Mouse (Mus musculus) stomach, embryonic 16.5 days (tissue): ENCODE data around the gene 3110040M04Rik. TPM values are rescaled to one million over a fixed set of nuclear protein-coding genes. Genes with fewer than 3 reads are reported as not detected.

Experiments used
- ATAC-seq: fragments of 200-750 bp; cut with Nextera tagmentation; 2 replicates; pipeline ENCODE4 v1.8.0; 2017; ENCODE audit warnings: moderate number of reproducible peaks, moderate TSS enrichment; ENCODE audit not compliant: insufficient read depth, low FRiP score
- H3K27ac ChIP-seq: fragments of 300-500 bp; sonication (generic); 2 replicates; pipeline ENCODE4 v1.5.1; 2014; ENCODE audit warnings: low read length
- H3K27me3 ChIP-seq: fragments of 300-500 bp; sonication (generic); 2 replicates; pipeline ENCODE4 v1.6.1; 2014; ENCODE audit warnings: low read length, control low read depth, mixed read lengths; ENCODE audit not compliant: control insufficient read depth, insufficient read depth
- H3K36me3 ChIP-seq: fragments of 300-500 bp; sonication (generic); 2 replicates; pipeline ENCODE4 v1.6.1; 2014; ENCODE audit warnings: low read length; ENCODE audit not compliant: control insufficient read depth, insufficient read depth
- H3K4me1 ChIP-seq: fragments of 300-500 bp; sonication (generic); 2 replicates; pipeline ENCODE4 v1.6.1; 2014; ENCODE audit warnings: low read length, control low read depth, mixed read lengths; ENCODE audit not compliant: control insufficient read depth, insufficient read depth
- H3K4me2 ChIP-seq: fragments of 300-500 bp; sonication (generic); 2 replicates; pipeline ENCODE4 v1.6.1; 2014; ENCODE audit warnings: low read depth, low read length, mixed read lengths
- H3K4me3 ChIP-seq: fragments of 300-500 bp; sonication (generic); replicated peaks from 2 replicates; pipeline ENCODE4 v1.5.1; 2014; ENCODE audit warnings: mild to moderate bottlenecking, low read length
- H3K9ac ChIP-seq: fragments of 300-500 bp; sonication (generic); 2 replicates; pipeline ENCODE4 v1.6.1; 2014; ENCODE audit warnings: low read length
- H3K9me3 ChIP-seq: fragments of 300-500 bp; sonication (generic); replicated peaks from 2 replicates; pipeline ENCODE4 v1.6.1; 2016; ENCODE audit warnings: low read length, control low read depth; ENCODE audit not compliant: control insufficient read depth
- WGBS: fragments of 180-500 bp; shearing (Covaris S2); extraction: QIAGEN DNeasy Blood & Tissue Kit; methylation state at CpG from one replicate; pipeline ENCODE4 v1.1.7; 2014; 5-methylcytosine and 5-hydroxymethylcytosine counted together
- polyA plus RNA-seq: library from polyadenylated mRNA; unstranded; fragments of >200 nt; fragmentation: Nextera tagmentation; extraction: Ambion mirVana; gene quantifications from 2 replicates; pipeline ENCODE4 v1.2.1, GENCODE M21; 2015

3110040M04Rik gene
- polyA plus RNA-seq, 1 experiment from 2014 or later = 0.14 TPM

GRCm38 (mm10) chr1:151243332-151243731 is 39.4 kb downstream of the 3110040M04Rik start:
- H3K9me3 ChIP-seq = 0 out of 2 replicates have a peak, but pooled peaks cover 2% of the 10 kb centered on the region
- H3K36me3 ChIP-seq = no peaks in the 10 kb centered on the region
- H3K27ac ChIP-seq = no peak overlapping the region
- no peaks in the 10 kb centered on the region for H3K4me1 ChIP-seq
- no peaks in the 10 kb centered on the region for H3K27me3 ChIP-seq
- no peak overlapping the region for H3K9ac ChIP-seq
- H3K4me2 ChIP-seq = no peak overlapping the region
- ATAC-seq = no peak
- H3K4me3 ChIP-seq = no peak overlapping the region
- WGBS = 80% methylated on average over 4 of the region's 4 CpGs

GRCm38 (mm10) chr1:151244013-151244412 is 40.1 kb downstream of the 3110040M04Rik start:
- H3K4me1 ChIP-seq = no peaks in the 10 kb centered on the region
- no peak overlapping the region for H3K27ac ChIP-seq
- 85% methylated on average over 5 of the region's 5 CpGs for WGBS
- H3K9me3 ChIP-seq = 0 out of 2 replicates have a peak, but pooled peaks cover 2% of the 10 kb centered on the region
- no peak for ATAC-seq
- no peaks in the 10 kb centered on the region for H3K36me3 ChIP-seq
- H3K4me2 ChIP-seq = no peak overlapping the region
- no peaks in the 10 kb centered on the region for H3K27me3 ChIP-seq
- H3K4me3 ChIP-seq = no peak overlapping the region
- no peak overlapping the region for H3K9ac ChIP-seq

- no peak overlapping the region for H3K4me2 ChIP-seq
- WGBS = 80% methylated on average over 4 of the region's 4 CpGs
These were observed 40.8 kb downstream of the 3110040M04Rik start for GRCm38 (mm10) chr1:151244761-151245160.

GRCm38 (mm10) chr1:151245165-151245564 is 41.2 kb downstream of the 3110040M04Rik start:
- H3K4me3 ChIP-seq = no peak overlapping the region
- H3K36me3 ChIP-seq = no peaks in the 10 kb centered on the region
- WGBS = 83% methylated on average over 10 of the region's 10 CpGs
- H3K9ac ChIP-seq = no peak overlapping the region
- H3K27me3 ChIP-seq = no peaks in the 10 kb centered on the region
- 0 out of 2 replicates have a peak, but pooled peaks cover 2% of the 10 kb centered on the region for H3K9me3 ChIP-seq
- no peak overlapping the region for H3K27ac ChIP-seq
- ATAC-seq = no peak
- H3K4me1 ChIP-seq = no peaks in the 10 kb centered on the region
- no peak overlapping the region for H3K4me2 ChIP-seq

More at GRCm38 (mm10) chr1:151244761-151245160, 40.8 kb downstream of the 3110040M04Rik start:
- no peak overlapping the region for H3K4me3 ChIP-seq
- H3K9me3 ChIP-seq = 0 out of 2 replicates have a peak, but pooled peaks cover 2% of the 10 kb centered on the region
- H3K36me3 ChIP-seq = no peaks in the 10 kb centered on the region
- H3K27me3 ChIP-seq = no peaks in the 10 kb centered on the region
- H3K27ac ChIP-seq = no peak overlapping the region
- H3K4me1 ChIP-seq = no peaks in the 10 kb centered on the region
- ATAC-seq = no peak
- no peak overlapping the region for H3K9ac ChIP-seq

- no peak overlapping the region for H3K4me3 ChIP-seq
- H3K27me3 ChIP-seq = no peaks in the 10 kb centered on the region
- no peaks in the 10 kb centered on the region for H3K4me1 ChIP-seq
- ATAC-seq = no peak
- no peaks in the 10 kb centered on the region for H3K9me3 ChIP-seq
- H3K9ac ChIP-seq = no peak overlapping the region
- H3K27ac ChIP-seq = no peak overlapping the region
- WGBS = 61% methylated on average over 2 of the region's 2 CpGs
- H3K4me2 ChIP-seq = no peak overlapping the region
- no peaks in the 10 kb centered on the region for H3K36me3 ChIP-seq
These were observed 41.9 kb downstream of the 3110040M04Rik start for GRCm38 (mm10) chr1:151245846-151246245.

GRCm38 (mm10) chr1:151250109-151250508 is 46.2 kb downstream of the 3110040M04Rik start:
- Histone ChIP-seq H3K4me3 (no peak overlapping the region), H3K27ac (0 out of 2 replicates have a peak overlapping the region, but pooled peaks have one; percentile 6), H3K36me3 (no peaks in the 10 kb centered on the region), H3K4me1 (0 out of 2 replicates have a peak, but pooled peaks cover 2% of the 10 kb centered on the region), H3K9ac (no peak overlapping the region), H3K27me3 (no peaks in the 10 kb centered on the region), H3K9me3 (no peaks in the 10 kb centered on the region), H3K4me2 (no peak overlapping the region)
- WGBS = 82% methylated on average over 3 of the region's 3 CpGs
- ATAC-seq = no peak

GRCm38 (mm10) chr1:151250529-151251193 is 46.7 kb downstream of the 3110040M04Rik start:
- Histone ChIP-seq H3K36me3 (no peaks in the 10 kb centered on the region), H3K4me2 (peak overlapping the region; percentile 32), H3K27ac (0 out of 2 replicates have a peak overlapping the region, but pooled peaks have one; percentile 6), H3K9me3 (no peaks in the 10 kb centered on the region), H3K9ac (0 out of 2 replicates have a peak overlapping the region, but pooled peaks have one; percentile 22), H3K27me3 (no peaks in the 10 kb centered on the region), H3K4me3 (peak overlapping the region; percentile 12; the same call in 1 of the 2 replicates), H3K4me1 (0 out of 2 replicates have a peak, but pooled peaks cover 2% of the 10 kb centered on the region)
- WGBS = 42% methylated on average over 18 of the region's 18 CpGs
- ATAC-seq = peak; percentile 69; the same call in 1 of the 2 replicates

- H3K4me3 ChIP-seq = peak overlapping the region; percentile 12; the same call in 1 of the 2 replicates
- peak overlapping the region; percentile 32; the same call in 1 of the 2 replicates for H3K4me2 ChIP-seq
- no peak; the same call in 1 of the 2 replicates for ATAC-seq
- no peaks in the 10 kb centered on the region for H3K9me3 ChIP-seq
- H3K4me1 ChIP-seq = 0 out of 2 replicates have a peak, but pooled peaks cover 2% of the 10 kb centered on the region
- no peaks in the 10 kb centered on the region for H3K27me3 ChIP-seq
- H3K36me3 ChIP-seq = no peaks in the 10 kb centered on the region
- no peak overlapping the region for H3K27ac ChIP-seq
- 0 out of 2 replicates have a peak overlapping the region, but pooled peaks have one; percentile 22 for H3K9ac ChIP-seq
- WGBS = 75% methylated on average over 14 of the region's 14 CpGs
These were observed 47.5 kb downstream of the 3110040M04Rik start for GRCm38 (mm10) chr1:151251194-151252010.
